Mouse (Mus musculus) stomach, postnatal 0 days (tissue): ENCODE measurements at regions not wholly inside any gene's neighbourhood (a gene's known extent, or its start where the extent isn't known, plus 50 kb on each side); places are given as distances from the start of the nearest gene placed in this dataset.

Source experiments
- ATAC-seq: fragments of 200-750 bp; cut with Nextera tagmentation; 2 replicates; pipeline ENCODE4 v1.8.0; 2017; ENCODE audit not compliant: low FRiP score, low TSS enrichment
- DNase-seq: peaks from one replicate; pipeline ENCODE4 v3.0.0-alpha.2; 2016; ENCODE audit warnings: low spot score
- H3K27ac ChIP-seq: fragments of 300-500 bp; sonication (generic); replicated peaks from 2 replicates; pipeline ENCODE4 v1.5.1; 2014; ENCODE audit warnings: mild to moderate bottlenecking, control low read depth
- H3K27me3 ChIP-seq: fragments of 300-500 bp; sonication (generic); 2 replicates; pipeline ENCODE4 v1.6.1; 2014; ENCODE audit warnings: low read length; ENCODE audit not compliant: control insufficient read depth, insufficient read depth
- H3K36me3 ChIP-seq: fragments of 300-500 bp; sonication (generic); 2 replicates; pipeline ENCODE4 v1.6.1; 2014; ENCODE audit warnings: low read length, mixed read lengths; ENCODE audit not compliant: control insufficient read depth, insufficient read depth
- H3K4me1 ChIP-seq: fragments of 300-500 bp; sonication (generic); replicated peaks from 2 replicates; pipeline ENCODE4 v1.6.1; 2014; ENCODE audit warnings: antibody characterized with exemption; ENCODE audit not compliant: control insufficient read depth, insufficient read depth
- H3K4me2 ChIP-seq: fragments of 300-500 bp; sonication (generic); replicated peaks from 2 replicates; pipeline ENCODE4 v1.6.1; 2014; ENCODE audit warnings: low read depth, mild to moderate bottlenecking, control low read depth, moderate library complexity
- H3K4me3 ChIP-seq: fragments of 300-500 bp; sonication (generic); 2 replicates; pipeline ENCODE4 v1.5.1; 2014; ENCODE audit warnings: low read depth, low read length, control low read depth
- H3K9ac ChIP-seq: fragments of 300-500 bp; sonication (generic); 2 replicates; pipeline ENCODE4 v1.6.1; 2014; ENCODE audit warnings: mild to moderate bottlenecking, low read length, control low read depth, mixed read lengths
- H3K9me3 ChIP-seq: fragments of 300-500 bp; sonication (generic); 2 replicates; pipeline ENCODE4 v1.6.1; 2016; ENCODE audit warnings: low read length; ENCODE audit not compliant: control insufficient read depth
- CTCF ChIP-seq: IDR thresholded peaks from 2 replicates; pipeline ENCODE4 v1.5.1; 2016; ENCODE audit warnings: antibody characterized with exemption, low read depth, mild to moderate bottlenecking, moderate library complexity
- EP300 ChIP-seq: optimal IDR thresholded peaks from 2 replicates; pipeline ENCODE3; 2016; ENCODE audit warnings: antibody characterized with exemption
- WGBS: fragments of 180-500 bp; shearing (Covaris S2); extraction: QIAGEN DNeasy Blood & Tissue Kit; methylation state at CpG from one replicate; pipeline ENCODE4 v1.1.7; 2014; 5-methylcytosine and 5-hydroxymethylcytosine counted together

DNA sequence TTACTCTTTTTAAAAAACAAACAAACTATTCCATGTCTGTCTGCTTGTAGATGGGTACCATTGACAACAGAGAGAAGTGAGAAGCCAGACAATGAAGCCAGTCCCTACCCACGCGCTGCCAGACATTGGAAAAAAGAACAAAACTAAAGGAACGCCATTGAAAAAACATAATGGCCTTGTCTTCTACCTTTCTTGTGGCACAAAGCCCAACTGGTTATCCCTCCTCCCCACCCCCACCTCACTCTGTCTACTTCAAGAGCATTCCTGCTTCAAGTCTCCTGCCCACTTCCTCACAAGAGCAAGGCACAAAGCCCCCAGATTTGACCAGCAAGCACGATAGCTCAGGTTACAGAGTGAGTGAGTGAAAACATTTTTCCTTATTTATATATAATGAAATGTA lies 355.6 kb upstream of the Plxna2 start:
- DNase-seq (no peak), ATAC-seq (no peak)
- H3K9ac ChIP-seq = no peak overlapping the region
- TF ChIP-seq CTCF = no peak
- H3K36me3 ChIP-seq = no peaks in the 10 kb centered on the region
- 71% methylated on average over 4 of the region's 4 CpGs for WGBS
- H3K4me2 ChIP-seq = no peak overlapping the region
- H3K27ac ChIP-seq = no peak overlapping the region
- no peak overlapping the region for H3K4me3 ChIP-seq
- no peaks in the 10 kb centered on the region for H3K4me1 ChIP-seq
- no peaks in the 10 kb centered on the region for H3K27me3 ChIP-seq
- no peaks in the 10 kb centered on the region for H3K9me3 ChIP-seq

DNA sequence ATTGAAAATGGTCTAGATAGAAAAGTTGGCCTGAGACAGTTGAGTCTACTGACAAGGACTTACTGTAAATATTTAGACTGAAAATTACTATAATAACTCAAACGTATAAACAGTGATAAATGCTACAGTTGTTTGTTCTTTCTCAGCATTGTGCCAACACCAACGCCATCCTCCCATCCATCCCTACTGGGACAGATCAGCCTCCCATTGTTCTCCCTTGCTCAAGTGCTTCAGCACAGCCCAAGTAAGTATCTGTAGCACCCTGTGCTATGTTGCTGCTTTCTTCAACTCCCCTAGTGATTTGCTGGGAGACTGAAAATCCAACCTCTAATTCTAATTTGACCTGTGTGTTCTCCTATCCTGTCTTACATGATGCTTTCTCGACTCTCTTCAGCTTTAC lies 358.1 kb upstream of the Plxna2 start:
- ATAC-seq (no peak), DNase-seq (no peak)
- Histone ChIP-seq H3K27ac (no peak overlapping the region), H3K9me3 (no peaks in the 10 kb centered on the region), H3K4me2 (no peak overlapping the region), H3K4me3 (no peak overlapping the region), H3K9ac (no peak overlapping the region), H3K27me3 (no peaks in the 10 kb centered on the region), H3K4me1 (no peaks in the 10 kb centered on the region), H3K36me3 (no peaks in the 10 kb centered on the region)
- 51% methylated on average over 3 of the region's 3 CpGs for WGBS
- TF ChIP-seq EP300 = no peak
- no peak for TF ChIP-seq CTCF

DNA sequence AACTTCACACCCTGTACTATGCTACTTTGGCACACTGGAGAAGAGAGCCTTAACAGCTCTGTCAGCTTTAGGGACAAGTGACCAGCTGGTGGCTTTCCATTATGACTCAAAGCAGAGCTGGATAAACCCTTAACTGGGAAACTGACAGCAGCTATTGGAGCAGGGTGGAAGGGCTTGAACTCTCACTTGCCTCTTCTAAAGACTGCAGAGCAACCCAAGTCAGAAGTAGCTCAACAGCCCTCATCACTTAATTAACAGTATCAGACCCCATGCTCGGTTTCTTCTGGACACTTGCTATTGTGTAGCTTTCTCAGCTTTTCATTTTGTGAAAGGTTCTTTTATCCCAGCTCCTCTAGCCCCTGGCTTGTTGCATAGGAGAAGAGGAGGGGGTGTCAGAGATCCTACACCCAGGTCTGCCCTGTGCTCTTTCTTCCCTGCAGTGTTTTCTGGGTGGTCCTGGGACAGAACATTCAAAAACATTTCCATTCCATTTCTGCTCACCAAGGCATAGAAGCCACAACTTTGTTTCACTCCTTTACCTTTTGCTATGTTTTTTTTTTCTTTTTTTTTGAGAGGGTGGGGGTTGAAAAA lies 373.1 kb upstream of the Plxna2 start:
- H3K4me2 ChIP-seq = no peak overlapping the region
- TF ChIP-seq EP300 (no peak), CTCF (no peak)
- H3K4me1 ChIP-seq = no peaks in the 10 kb centered on the region
- no peaks in the 10 kb centered on the region for H3K27me3 ChIP-seq
- no peaks in the 10 kb centered on the region for H3K9me3 ChIP-seq
- no peaks in the 10 kb centered on the region for H3K36me3 ChIP-seq
- WGBS = 38% methylated on average over 1 of the region's 1 CpGs
- H3K4me3 ChIP-seq = no peak overlapping the region
- no peak for ATAC-seq
- H3K9ac ChIP-seq = no peak overlapping the region
- H3K27ac ChIP-seq = no peak overlapping the region
- no peak for DNase-seq

DNA sequence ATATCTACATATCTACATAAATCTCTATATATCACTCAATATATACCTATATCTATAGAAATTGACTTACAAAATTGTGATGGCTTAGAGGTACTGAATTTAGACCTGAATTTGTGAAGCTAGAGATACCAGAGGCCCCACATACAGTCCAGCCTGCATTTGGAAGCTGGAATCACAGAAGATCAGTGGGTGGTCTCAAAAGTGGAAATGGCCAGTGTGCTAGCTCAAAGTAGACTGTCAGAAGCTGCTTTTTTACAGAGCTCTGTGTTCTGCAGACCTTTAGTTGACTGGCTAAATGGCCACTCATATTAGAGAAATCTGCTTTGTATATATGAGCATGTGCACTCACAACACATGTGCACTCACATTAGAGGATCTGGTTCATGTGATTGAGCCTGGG lies 376.9 kb upstream of the Plxna2 start:
- Histone ChIP-seq H3K4me1 (no peaks in the 10 kb centered on the region), H3K9me3 (no peaks in the 10 kb centered on the region), H3K9ac (no peak overlapping the region), H3K27ac (no peak overlapping the region), H3K4me3 (no peak overlapping the region), H3K4me2 (no peak overlapping the region), H3K36me3 (no peaks in the 10 kb centered on the region), H3K27me3 (no peaks in the 10 kb centered on the region)
- TF ChIP-seq EP300 (no peak), CTCF (no peak)
- DNase-seq = no peak
- no peak for ATAC-seq

DNA sequence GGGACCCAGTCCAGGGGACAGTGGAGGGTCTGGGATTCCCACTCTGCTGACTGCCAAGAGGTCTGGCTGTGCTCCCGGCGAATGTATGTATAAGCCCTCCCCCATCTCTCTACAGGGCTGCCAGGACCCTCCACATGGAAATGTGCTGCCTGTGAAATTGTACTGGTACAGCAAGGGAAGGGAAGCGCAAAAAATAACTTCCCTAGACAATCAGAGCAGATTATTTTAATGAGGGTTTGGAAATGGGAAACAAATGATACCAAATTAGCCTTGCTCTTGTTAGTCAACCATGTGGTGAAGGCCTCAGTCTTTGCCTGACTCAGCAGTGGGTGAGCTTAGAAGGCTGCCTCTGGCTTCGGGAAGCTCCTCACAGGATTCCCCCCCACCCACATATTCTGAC lies 386.8 kb upstream of the Plxna2 start:
- no peak for DNase-seq
- ATAC-seq = no peak
- no peaks in the 10 kb centered on the region for H3K36me3 ChIP-seq
- WGBS = 43% methylated on average over 4 of the region's 4 CpGs
- no peaks in the 10 kb centered on the region for H3K27me3 ChIP-seq
- no peak overlapping the region for H3K27ac ChIP-seq
- no peak overlapping the region for H3K9ac ChIP-seq
- H3K4me2 ChIP-seq = no peak overlapping the region
- TF ChIP-seq CTCF (no peak), EP300 (no peak)
- H3K4me1 ChIP-seq = no peaks in the 10 kb centered on the region
- no peaks in the 10 kb centered on the region for H3K9me3 ChIP-seq
- H3K4me3 ChIP-seq = no peak overlapping the region

DNA sequence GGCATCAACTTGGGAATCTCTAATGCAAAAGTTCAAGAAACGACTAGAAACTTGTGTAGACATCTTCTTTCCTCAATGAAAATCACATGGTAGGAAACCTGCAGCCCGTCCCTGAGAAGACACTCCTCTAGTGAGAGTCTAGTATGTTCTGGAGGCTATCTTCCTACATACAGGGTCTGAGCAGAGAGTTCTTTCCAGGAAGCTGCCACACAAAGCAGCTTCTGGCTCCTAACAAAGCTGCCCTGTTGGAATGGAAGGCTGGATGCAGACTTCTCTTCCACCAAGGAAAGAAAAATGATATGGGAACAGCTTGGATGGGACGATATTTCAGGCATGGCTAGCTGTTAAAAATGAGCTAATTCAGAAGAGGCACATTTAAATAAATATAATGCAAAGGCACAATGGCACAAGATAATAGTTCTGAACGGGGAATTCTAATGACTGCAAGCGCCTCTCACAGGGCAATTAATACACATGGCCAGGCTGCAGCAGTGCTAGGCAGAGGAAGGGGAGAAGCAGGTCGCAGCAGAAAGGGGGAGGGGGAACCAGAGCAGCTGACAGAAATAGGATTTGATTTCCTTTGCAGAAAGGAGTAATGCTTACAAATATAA lies 391.4 kb upstream of the Plxna2 start:
- no peak overlapping the region for H3K9ac ChIP-seq
- no peaks in the 10 kb centered on the region for H3K27me3 ChIP-seq
- H3K4me2 ChIP-seq = no peak overlapping the region
- ATAC-seq (no peak), DNase-seq (no peak)
- TF ChIP-seq EP300 (no peak), CTCF (no peak)
- no peaks in the 10 kb centered on the region for H3K9me3 ChIP-seq
- 39% methylated on average over 6 of the region's 6 CpGs for WGBS
- no peak overlapping the region for H3K27ac ChIP-seq
- H3K4me3 ChIP-seq = no peak overlapping the region
- H3K36me3 ChIP-seq = no peaks in the 10 kb centered on the region
- no peaks in the 10 kb centered on the region for H3K4me1 ChIP-seq
